Mouse (Mus musculus) liver (tissue): ENCODE measurements at regions not wholly inside any gene's neighbourhood (a gene's known extent, or its start where the extent isn't known, plus 50 kb on each side); places are given as distances from the start of the nearest gene placed in this dataset.

ENCODE experiments used
- DNase-seq: peaks from one replicate; pipeline ENCODE4 v3.0.0-alpha.2; 2020; ENCODE audit warnings: mixed read lengths

DNA sequence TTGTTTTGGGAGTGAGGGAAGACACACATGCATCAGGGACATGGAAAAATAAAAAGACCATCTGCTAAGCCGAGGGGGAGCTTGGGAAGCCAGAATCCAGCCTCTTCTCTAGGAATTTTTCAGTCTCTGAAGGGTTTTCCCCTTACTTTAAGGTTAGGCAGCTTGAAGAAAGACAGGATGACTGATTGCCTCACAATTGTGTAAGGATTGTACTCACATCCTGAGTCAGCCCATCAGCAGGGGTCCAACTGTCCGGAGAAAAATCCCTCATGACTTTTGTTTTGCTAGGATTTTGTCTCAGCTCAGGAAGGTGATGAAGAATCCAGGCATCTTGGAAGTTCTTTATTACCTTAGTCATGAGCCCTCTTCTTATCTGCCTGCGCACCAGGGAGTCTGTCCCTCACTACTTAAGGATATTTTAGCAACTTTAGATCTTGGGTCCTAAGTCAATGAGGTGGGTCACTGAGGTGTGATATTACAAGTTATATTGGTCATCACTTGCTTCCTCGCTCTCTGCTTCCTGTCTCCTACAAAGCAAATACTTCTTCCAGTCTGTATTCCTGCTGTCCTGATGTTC is 65.8 kb upstream of the Bmp2k start:
- no peak for DNase-seq

GRCm38 (mm10) chr5:96936239-96936638 is 61.2 kb upstream of the Bmp2k start:
- DNase-seq, result no peak

- no peak for DNase-seq
Measured at GRCm38 (mm10) chr5:96938718-96939117, 58.8 kb upstream of the Bmp2k start.

GRCm38 (mm10) chr5:96939273-96939672 is 58.2 kb upstream of the Bmp2k start:
- DNase-seq, result no peak

DNA sequence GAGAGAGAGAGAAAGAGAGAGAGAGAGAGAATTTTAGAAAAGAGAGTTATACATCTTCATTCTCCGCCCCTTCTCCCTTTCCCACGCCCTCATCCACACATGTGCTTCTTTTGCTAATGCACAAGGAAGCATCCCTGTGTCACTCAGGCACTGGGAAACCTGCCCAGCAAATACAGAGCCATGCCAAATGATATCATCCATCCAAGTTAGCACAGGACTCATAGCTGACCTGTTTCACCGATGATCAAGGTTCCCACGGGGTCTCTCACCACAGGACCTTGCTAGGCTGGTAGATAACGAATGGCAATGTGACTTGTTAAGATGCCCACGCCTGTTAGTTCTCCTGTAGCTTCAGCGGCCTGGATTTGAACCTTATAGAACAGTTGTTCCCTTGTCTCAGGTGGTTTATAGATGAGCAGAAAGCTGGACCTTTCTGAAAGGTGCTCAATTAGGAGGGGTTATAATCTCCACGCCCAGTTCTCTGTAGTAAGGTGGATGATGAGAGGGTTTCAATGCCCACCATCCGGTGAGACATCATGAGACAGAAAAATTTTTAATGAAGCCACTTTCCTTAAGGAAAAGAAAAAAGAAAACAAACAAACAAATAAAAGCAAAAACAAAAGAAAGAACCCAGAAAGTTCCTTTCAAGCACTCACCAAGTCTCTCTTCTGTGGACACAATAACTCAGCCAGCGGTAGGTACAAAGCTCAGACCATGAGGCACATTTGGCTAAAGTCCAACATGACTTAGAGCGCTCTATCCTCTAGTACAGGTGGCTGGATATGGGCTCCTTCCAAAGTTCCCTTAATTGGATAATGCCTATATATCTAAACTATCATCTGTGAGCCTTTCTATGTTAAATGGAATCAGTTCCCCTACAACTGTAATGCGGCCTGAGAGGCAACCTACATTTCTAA is 57.1 kb upstream of the Bmp2k start:
- no peak for DNase-seq

- no peak for DNase-seq
Measured at GRCm38 (mm10) chr5:96941087-96941468, 56.4 kb upstream of the Bmp2k start.

- DNase-seq, result no peak
Measured at GRCm38 (mm10) chr5:96941518-96941917, 56.0 kb upstream of the Bmp2k start.
